Mouse (Mus musculus) lung, postnatal 36 days (tissue): ENCODE measurements around the gene Dbndd2.

Experiments used
- DNase-seq: peaks from one replicate; pipeline ENCODE4 v3.0.0; 2022; ENCODE audit warnings: mixed read lengths

Gene Dbndd2

GRCm38 (mm10) chr2:164453887-164454500, 31.9 kb upstream of the Dbndd2 start:
- no peak for DNase-seq

GRCm38 (mm10) chr2:164454846-164455245, 31.1 kb upstream of the Dbndd2 start:
- DNase-seq = peak; percentile 95

GRCm38 (mm10) chr2:164455421-164456190, 30.3 kb upstream of the Dbndd2 start:
- peak; percentile 58 for DNase-seq

- no peak for DNase-seq
Observed at GRCm38 (mm10) chr2:164456413-164456812, 29.5 kb upstream of the Dbndd2 start.

GRCm38 (mm10) chr2:164456864-164457300, 29.0 kb upstream of the Dbndd2 start, which contains the start of gene Sys1:
TSS of gene Sys1 (plus strand) at chr2:164456964.
- DNase-seq = no peak

GRCm38 (mm10) chr2:164457942-164458341, 28.0 kb upstream of the Dbndd2 start:
- DNase-seq = peak; percentile 93

- DNase-seq = peak; percentile 64
Observed at GRCm38 (mm10) chr2:164458535-164458934, 27.4 kb upstream of the Dbndd2 start.

- DNase-seq = peak; percentile 98
Observed at GRCm38 (mm10) chr2:164460745-164461551, 25.0 kb upstream of the Dbndd2 start, which contains the start of gene Gm20458. TSS of gene Gm20458 (plus strand) at chr2:164460967.

GRCm38 (mm10) chr2:164465161-164465560, 20.7 kb upstream of the Dbndd2 start:
- no peak for DNase-seq

GRCm38 (mm10) chr2:164466787-164467186, 19.1 kb upstream of the Dbndd2 start:
- DNase-seq = no peak

- peak; percentile 89 for DNase-seq
Observed at GRCm38 (mm10) chr2:164470254-164470653, 15.7 kb upstream of the Dbndd2 start.

GRCm38 (mm10) chr2:164473624-164474023, 12.3 kb upstream of the Dbndd2 start, which contains the start of gene Trp53tg5:
TSS of gene Trp53tg5 (minus strand) at chr2:164473724.
- DNase-seq = no peak

GRCm38 (mm10) chr2:164486258-164487114, 580 bp downstream of the Dbndd2 start:
- peak; percentile 70 for DNase-seq

- DNase-seq = no peak
Observed at GRCm38 (mm10) chr2:164487115-164487527, 1.2 kb downstream of the Dbndd2 start.

GRCm38 (mm10) chr2:164487812-164488211, 1.9 kb downstream of the Dbndd2 start:
- DNase-seq = no peak

- DNase-seq = no peak
Observed at GRCm38 (mm10) chr2:164494126-164494525, 8.2 kb downstream of the Dbndd2 start.

- no peak for DNase-seq
Observed at GRCm38 (mm10) chr2:164496331-164496730, 10.4 kb downstream of the Dbndd2 start.

GRCm38 (mm10) chr2:164496847-164497690, 11.2 kb downstream of the Dbndd2 start, which contains the start of gene Pigt:
TSS of gene Pigt (plus strand) at chr2:164497520.
- peak; percentile 90 for DNase-seq

- DNase-seq = no peak
Observed at GRCm38 (mm10) chr2:164497691-164498268, 11.9 kb downstream of the Dbndd2 start.

GRCm38 (mm10) chr2:164499317-164499716, 13.4 kb downstream of the Dbndd2 start:
- no peak for DNase-seq

- no peak for DNase-seq
Observed at GRCm38 (mm10) chr2:164500511-164500910, 14.6 kb downstream of the Dbndd2 start.
